Mouse (Mus musculus): ENCODE results near the gene Rasa3.
A peak's percentile ranks its signal among the peaks of the same experiment; 100 is the strongest.

Rasa3 gene

GRCm38 (mm10) chr8:13684131-13684530 is 6.7 kb upstream of the Rasa3 start:
- no peak for DNase-seq

- DNase-seq = peak; percentile 61
Observed at GRCm38 (mm10) chr8:13678182-13678581, 779 bp upstream of the Rasa3 start.

- peak; percentile 61 for DNase-seq
Observed at GRCm38 (mm10) chr8:13676701-13677412, 546 bp downstream of the Rasa3 start.

GRCm38 (mm10) chr8:13676302-13676700 is 1.1 kb downstream of the Rasa3 start:
- DNase-seq = peak; percentile 27

- no peak for DNase-seq
Observed at GRCm38 (mm10) chr8:13675524-13675923, 1.9 kb downstream of the Rasa3 start.

GRCm38 (mm10) chr8:13675121-13675520 is 2.3 kb downstream of the Rasa3 start:
- no peak for DNase-seq

GRCm38 (mm10) chr8:13674294-13675010 is 3.0 kb downstream of the Rasa3 start:
- DNase-seq = no peak

- DNase-seq = no peak
Observed at GRCm38 (mm10) chr8:13673215-13673614, 4.2 kb downstream of the Rasa3 start.

GRCm38 (mm10) chr8:13671246-13672003 is 6.0 kb downstream of the Rasa3 start:
- no peak for DNase-seq

GRCm38 (mm10) chr8:13670011-13670471 is 7.4 kb downstream of the Rasa3 start:
- no peak for DNase-seq

- peak; percentile 42 for DNase-seq
Observed at GRCm38 (mm10) chr8:13668367-13668766, 9.0 kb downstream of the Rasa3 start.

GRCm38 (mm10) chr8:13667917-13668316 is 9.5 kb downstream of the Rasa3 start:
- no peak for DNase-seq

- DNase-seq = no peak
Observed at GRCm38 (mm10) chr8:13665944-13666343, 11.5 kb downstream of the Rasa3 start.

- no peak for DNase-seq
Observed at GRCm38 (mm10) chr8:13665538-13665937, 11.9 kb downstream of the Rasa3 start.

GRCm38 (mm10) chr8:13664711-13665210 is 12.6 kb downstream of the Rasa3 start:
- no peak for DNase-seq

- no peak for DNase-seq
Observed at GRCm38 (mm10) chr8:13660323-13660722, 17.1 kb downstream of the Rasa3 start.

GRCm38 (mm10) chr8:13657479-13657878 is 19.9 kb downstream of the Rasa3 start:
- DNase-seq = no peak

- no peak for DNase-seq
Observed at GRCm38 (mm10) chr8:13655033-13655351, 22.4 kb downstream of the Rasa3 start.

- DNase-seq = no peak
Observed at GRCm38 (mm10) chr8:13654350-13655032, 22.9 kb downstream of the Rasa3 start.

GRCm38 (mm10) chr8:13650541-13651191 is 26.7 kb downstream of the Rasa3 start:
- no peak for DNase-seq

GRCm38 (mm10) chr8:13649154-13649515 is 28.3 kb downstream of the Rasa3 start:
- DNase-seq = no peak

GRCm38 (mm10) chr8:13648377-13649153 is 28.8 kb downstream of the Rasa3 start:
- DNase-seq = no peak
